Mouse (Mus musculus): ENCODE data around the gene Gm20388. TPM values are rescaled to one million over a fixed set of nuclear protein-coding genes. Genes with fewer than 3 reads are reported as not detected.
"Not testable (repeated sequence)": the region's sequence is repeated elsewhere in the genome, so short reads cannot be mapped to it uniquely, and the experiment has no call there.

Gm20388 gene
- polyA plus RNA-seq, 1 experiment, result 0.36 TPM

GRCm38 (mm10) chr8:122624653-122625052 is 2714.0 kb downstream of the Gm20388 start:
- TF ChIP-seq GATA1 (IDR thresholded peaks at IDR 0.05; ENCODE audit: low read length) (no peak), TAL1 (IDR thresholded peaks at IDR 0.05; ENCODE audit: low read length) (no peak)
- Histone ChIP-seq H3K27me3 (ENCODE audit: control insufficient read depth) (peaks cover 12% of the 10 kb centered on the region; the same call in 1 of the 2 replicates), H3K4me1 (ENCODE audit: control insufficient read depth) (peaks cover 31% of the 10 kb centered on the region), H3K9me3 (ENCODE audit: control insufficient read depth, low read length) (peaks cover 9% of the 10 kb centered on the region), H3K4me3 (replicated peaks) (no peak overlapping the region), H3K36me3 (ENCODE audit: control insufficient read depth) (peaks cover 11% of the 10 kb centered on the region)

DNA sequence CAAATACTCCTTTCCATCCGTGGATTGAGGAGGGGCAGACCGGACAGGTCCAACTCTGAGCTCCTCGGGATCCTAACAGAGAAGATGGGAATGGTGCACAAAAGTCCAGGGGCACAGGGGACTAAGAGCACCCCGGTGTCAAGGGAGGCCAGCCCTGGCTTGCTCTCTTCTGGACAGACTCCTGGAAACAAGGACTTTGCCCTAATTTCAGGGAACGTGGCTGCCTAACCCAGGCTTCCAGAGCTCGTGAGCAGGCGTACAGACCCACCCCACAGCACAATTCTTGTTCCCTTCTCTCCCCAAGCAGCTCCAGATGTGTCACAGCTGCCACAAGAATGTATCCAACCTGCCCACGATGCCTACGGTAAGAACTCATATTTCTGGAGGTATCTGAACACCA is 2715.2 kb downstream of the Gm20388 start:
- TF ChIP-seq TAL1 (IDR thresholded peaks at IDR 0.05; ENCODE audit: low read length) (no peak), GATA1 (IDR thresholded peaks at IDR 0.05; ENCODE audit: low read length) (no peak)

GRCm38 (mm10) chr8:122626896-122627295 is 2716.3 kb downstream of the Gm20388 start:
- H3K36me3 ChIP-seq (ENCODE audit: control insufficient read depth), result peaks cover 26% of the 10 kb centered on the region
- peaks cover 16% of the 10 kb centered on the region; the same call in 1 of the 2 replicates for H3K27me3 ChIP-seq (ENCODE audit: control insufficient read depth)
- TF ChIP-seq TAL1 (IDR thresholded peaks at IDR 0.05; ENCODE audit: low read length) (no peak), GATA1 (IDR thresholded peaks at IDR 0.05; ENCODE audit: low read length) (no peak)
- H3K9me3 ChIP-seq (ENCODE audit: control insufficient read depth, low read length), result no peaks in the 10 kb centered on the region; the same call in 1 of the 2 replicates
- peaks cover 20% of the 10 kb centered on the region for H3K4me1 ChIP-seq (ENCODE audit: control insufficient read depth)
- no peak overlapping the region for H3K4me3 ChIP-seq (replicated peaks)

More for the DNA sequence above, 2715.2 kb downstream of the Gm20388 start:
- H3K27me3 ChIP-seq (ENCODE audit: control insufficient read depth), result peaks cover 18% of the 10 kb centered on the region; the same call in 1 of the 2 replicates
- H3K4me1 ChIP-seq (ENCODE audit: control insufficient read depth), result peaks cover 22% of the 10 kb centered on the region
- peaks cover 9% of the 10 kb centered on the region for H3K9me3 ChIP-seq (ENCODE audit: control insufficient read depth, low read length)
- no peak overlapping the region for H3K4me3 ChIP-seq (replicated peaks)
- peaks cover 21% of the 10 kb centered on the region for H3K36me3 ChIP-seq (ENCODE audit: control insufficient read depth)

DNA sequence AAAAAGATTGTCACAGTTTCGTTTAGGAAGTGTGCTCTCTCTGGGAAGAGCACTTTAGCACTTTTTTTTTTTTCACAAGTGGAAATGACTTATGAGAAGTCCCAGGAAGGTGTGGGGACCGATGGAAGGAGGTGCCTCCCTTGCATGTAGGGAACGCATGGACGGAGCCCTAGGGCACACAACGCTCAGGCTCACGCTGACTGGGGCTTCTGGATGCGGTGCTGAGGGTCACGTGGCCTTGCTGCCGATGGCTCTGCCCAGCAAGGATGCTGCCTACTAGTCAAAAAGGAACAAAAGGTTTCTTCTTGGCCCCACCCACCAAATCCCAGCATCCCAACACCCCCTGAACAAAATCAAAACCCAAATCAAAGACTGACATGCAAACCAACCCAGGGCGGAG is 2718.7 kb downstream of the Gm20388 start:
- peaks cover 47% of the 10 kb centered on the region for H3K36me3 ChIP-seq (ENCODE audit: control insufficient read depth)
- H3K9me3 ChIP-seq (ENCODE audit: control insufficient read depth, low read length), result no peaks in the 10 kb centered on the region
- H3K27me3 ChIP-seq (ENCODE audit: control insufficient read depth), result peaks cover 11% of the 10 kb centered on the region; the same call in 1 of the 2 replicates
- no peak overlapping the region for H3K4me3 ChIP-seq (replicated peaks)
- peaks cover 20% of the 10 kb centered on the region for H3K4me1 ChIP-seq (ENCODE audit: control insufficient read depth)
- TF ChIP-seq TAL1 (IDR thresholded peaks at IDR 0.05; ENCODE audit: low read length) (no peak), GATA1 (IDR thresholded peaks at IDR 0.05; ENCODE audit: low read length) (no peak)

DNA sequence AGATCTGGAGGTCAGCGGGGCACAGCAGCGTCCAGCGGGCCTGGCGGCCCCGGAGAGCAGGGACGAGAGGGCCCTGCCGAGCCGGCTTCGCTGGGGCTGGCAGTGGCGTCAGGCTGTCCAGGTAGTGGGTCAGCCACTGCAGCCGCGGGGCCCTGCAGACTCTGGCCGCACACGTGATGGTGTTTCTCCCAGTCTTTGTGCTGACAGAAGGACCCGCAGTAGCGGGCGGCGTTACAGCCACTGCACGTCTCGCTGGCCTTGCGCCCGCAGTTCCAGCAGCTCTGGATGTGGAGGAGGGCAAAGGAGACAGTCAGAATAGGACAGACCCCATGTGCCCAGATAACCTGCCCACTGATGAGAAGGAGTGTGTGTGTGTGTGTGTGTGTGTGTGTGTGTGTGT is 2720.1 kb downstream of the Gm20388 start:
- peaks cover 30% of the 10 kb centered on the region for H3K4me1 ChIP-seq (ENCODE audit: control insufficient read depth)
- H3K9me3 ChIP-seq (ENCODE audit: control insufficient read depth, low read length), result no peaks in the 10 kb centered on the region
- peaks cover 60% of the 10 kb centered on the region for H3K36me3 ChIP-seq (ENCODE audit: control insufficient read depth)
- H3K27me3 ChIP-seq (ENCODE audit: control insufficient read depth), result peaks cover 9% of the 10 kb centered on the region; the same call in 1 of the 2 replicates
- TF ChIP-seq TAL1 (IDR thresholded peaks at IDR 0.05; ENCODE audit: low read length) (no peak), GATA1 (IDR thresholded peaks at IDR 0.05; ENCODE audit: low read length) (no peak)
- H3K4me3 ChIP-seq (replicated peaks), result no peak overlapping the region

GRCm38 (mm10) chr8:122632134-122632533 is 2721.5 kb downstream of the Gm20388 start:
- Histone ChIP-seq H3K36me3 (ENCODE audit: control insufficient read depth) (peaks cover 71% of the 10 kb centered on the region), H3K4me1 (ENCODE audit: control insufficient read depth) (peaks cover 43% of the 10 kb centered on the region)
- not testable (repeated sequence) for H3K27me3 ChIP-seq (ENCODE audit: control insufficient read depth); H3K4me3 ChIP-seq (replicated peaks); H3K9me3 ChIP-seq (ENCODE audit: control insufficient read depth, low read length)

GRCm38 (mm10) chr8:122633205-122633604 is 2722.6 kb downstream of the Gm20388 start:
- H3K36me3 ChIP-seq (ENCODE audit: control insufficient read depth), result peaks cover 80% of the 10 kb centered on the region

DNA sequence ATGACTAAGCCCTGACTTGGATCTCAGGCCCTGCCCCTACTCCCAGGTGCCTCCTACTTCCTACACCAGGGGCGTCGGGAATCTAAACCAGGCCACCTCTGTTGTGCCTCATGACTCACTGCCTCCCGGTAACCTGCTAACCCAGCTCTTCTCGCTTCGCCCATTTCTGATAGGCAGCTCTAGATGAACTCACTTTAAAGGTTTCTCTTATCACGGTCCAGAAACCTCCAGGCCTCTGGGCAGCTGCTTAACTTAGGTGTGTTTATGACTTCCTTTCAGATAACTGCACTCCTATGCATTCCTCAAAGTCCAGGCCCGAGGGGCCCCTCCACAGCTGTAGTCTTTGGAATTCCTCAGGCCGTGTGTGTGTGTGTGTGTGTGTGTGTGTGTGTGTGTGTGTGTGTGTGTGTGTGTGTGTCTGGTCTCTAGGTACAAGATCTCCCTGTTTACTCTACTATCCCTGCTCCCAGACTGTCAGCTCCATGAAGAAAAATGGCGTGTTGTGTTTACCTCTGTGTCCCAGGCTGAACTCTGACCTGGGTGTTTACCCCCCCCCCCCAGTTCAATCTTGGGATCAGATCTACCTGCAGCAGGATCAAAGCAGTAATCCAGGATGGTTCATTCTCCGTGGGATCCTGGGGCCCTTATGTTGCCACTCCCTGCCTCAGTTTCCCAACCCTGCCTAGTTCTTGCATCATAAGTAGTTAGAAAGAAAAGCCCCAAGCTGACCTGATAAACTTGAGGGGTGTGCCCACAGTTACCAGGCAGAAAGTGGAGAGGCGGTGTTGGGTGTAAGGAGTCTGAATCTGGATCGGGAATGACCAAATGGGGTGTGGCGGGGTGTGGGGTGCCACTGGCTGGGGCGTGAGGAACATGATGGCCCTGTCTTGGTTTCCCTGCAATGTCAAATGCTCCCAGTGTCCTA is 2725.5 kb downstream of the Gm20388 start:
- TF ChIP-seq TAL1 (IDR thresholded peaks at IDR 0.05; ENCODE audit: low read length), result peak; percentile 64; the same call in 2 of the 3 replicates
- TF ChIP-seq GATA1 (IDR thresholded peaks at IDR 0.05; ENCODE audit: low read length), result peak; percentile 58
- Histone ChIP-seq H3K27me3 (ENCODE audit: control insufficient read depth) (no peaks in the 10 kb centered on the region), H3K4me3 (replicated peaks) (peak overlapping the region; percentile 28), H3K4me1 (ENCODE audit: control insufficient read depth) (peaks cover 47% of the 10 kb centered on the region), H3K36me3 (ENCODE audit: control insufficient read depth) (peaks cover 86% of the 10 kb centered on the region), H3K9me3 (ENCODE audit: control insufficient read depth, low read length) (no peaks in the 10 kb centered on the region)

More at GRCm38 (mm10) chr8:122633205-122633604, 2722.6 kb downstream of the Gm20388 start:
- H3K27me3 ChIP-seq (ENCODE audit: control insufficient read depth), result peaks cover 9% of the 10 kb centered on the region; the same call in 1 of the 2 replicates
- H3K4me1 ChIP-seq (ENCODE audit: control insufficient read depth), result peaks cover 40% of the 10 kb centered on the region
- no peak overlapping the region for H3K4me3 ChIP-seq (replicated peaks)
- no peaks in the 10 kb centered on the region for H3K9me3 ChIP-seq (ENCODE audit: control insufficient read depth, low read length)
- no peak for TF ChIP-seq GATA1 (IDR thresholded peaks at IDR 0.05; ENCODE audit: low read length)
- no peak for TF ChIP-seq TAL1 (IDR thresholded peaks at IDR 0.05; ENCODE audit: low read length)

- Histone ChIP-seq H3K36me3 (ENCODE audit: control insufficient read depth) (peaks cover 90% of the 10 kb centered on the region), H3K4me1 (ENCODE audit: control insufficient read depth) (peaks cover 47% of the 10 kb centered on the region), H3K9me3 (ENCODE audit: control insufficient read depth, low read length) (no peaks in the 10 kb centered on the region), H3K4me3 (replicated peaks) (peak overlapping the region; percentile 28), H3K27me3 (ENCODE audit: control insufficient read depth) (no peaks in the 10 kb centered on the region)
- TF ChIP-seq GATA1 (IDR thresholded peaks at IDR 0.05; ENCODE audit: low read length) (no peak), TAL1 (IDR thresholded peaks at IDR 0.05; ENCODE audit: low read length) (no peak)
These were observed 2726.1 kb downstream of the Gm20388 start for GRCm38 (mm10) chr8:122636803-122637175.

Data from erythroblast, embryonic 14.5 days (primary cell).